Mouse (Mus musculus) myocyte (in vitro differentiated cells): Measurements from ENCODE around the gene Gm15294.

Experiments used
- E2F4 ChIP-seq: IDR thresholded peaks from one replicate; pipeline ENCODE4 v1.6.1; 2011; ENCODE audit warnings: mild to moderate bottlenecking, control low read depth, moderate library complexity; ENCODE audit not compliant: insufficient read depth
- MAX ChIP-seq: IDR thresholded peaks from one replicate; pipeline ENCODE4 v1.6.1; 2011; ENCODE audit warnings: low read depth, mild to moderate bottlenecking, control low read depth
- POLR2A ChIP-seq: IDR thresholded peaks from one replicate; pipeline ENCODE4 v1.6.1; 2011; ENCODE audit warnings: low read depth, mild to moderate bottlenecking, control low read depth, moderate library complexity; ENCODE audit not compliant: insufficient read length
- POLR2AphosphoS2 ChIP-seq: IDR thresholded peaks from one replicate; pipeline ENCODE4 v1.6.1; 2011; ENCODE audit warnings: low read depth, control low read depth; ENCODE audit not compliant: insufficient read length
- TCF12 ChIP-seq: IDR thresholded peaks from one replicate; pipeline ENCODE4 v1.6.1; 2011; ENCODE audit warnings: mild to moderate bottlenecking, control low read depth; ENCODE audit not compliant: poor library complexity, insufficient read depth, severe bottlenecking
- USF1 ChIP-seq: IDR thresholded peaks from one replicate; pipeline ENCODE4 v1.6.1; 2011; ENCODE audit warnings: low read depth, mild to moderate bottlenecking, control low read depth, moderate library complexity

GRCm38 (mm10) chrX:141875135-141875534 is at the start of gene Gm15294:
- TF ChIP-seq POLR2A (no peak), USF1 (no peak), E2F4 (no peak), MAX (no peak), TCF12 (no peak), POLR2AphosphoS2 (no peak)
